Mouse (Mus musculus): Measurements from ENCODE around the gene Ring1. TPM values are rescaled to one million over a fixed set of nuclear protein-coding genes. Genes with fewer than 3 reads are reported as not detected.

The Ring1 gene
- 12.5 and 18.5 TPM in 2 replicates for polyA plus RNA-seq (2012; rRNA removed)

GRCm38 (mm10) chr17:34024317-34024821, at the start of gene Ring1:
Ring1 (minus strand) TSS chr17:34024680.

GRCm38 (mm10) chr17:34038878-34039561, 14.5 kb upstream of the Ring1 start, which contains the start of gene Col11a2:
Col11a2 (plus strand) TSS chr17:34039437.

GRCm38 (mm10) chr17:34031465-34032173, 7.1 kb upstream of the Ring1 start, which contains the start of the genes Slc39a7 and Rxrb:
Slc39a7 (minus strand) TSS chr17:34031682.
Rxrb (plus strand) TSS chr17:34031812.

GRCm38 (mm10) chr17:34027656-34028223, 3.3 kb upstream of the Ring1 start, which contains the start of gene H2-Ke6:
H2-Ke6 (minus strand) TSS chr17:34028060.

DNA sequence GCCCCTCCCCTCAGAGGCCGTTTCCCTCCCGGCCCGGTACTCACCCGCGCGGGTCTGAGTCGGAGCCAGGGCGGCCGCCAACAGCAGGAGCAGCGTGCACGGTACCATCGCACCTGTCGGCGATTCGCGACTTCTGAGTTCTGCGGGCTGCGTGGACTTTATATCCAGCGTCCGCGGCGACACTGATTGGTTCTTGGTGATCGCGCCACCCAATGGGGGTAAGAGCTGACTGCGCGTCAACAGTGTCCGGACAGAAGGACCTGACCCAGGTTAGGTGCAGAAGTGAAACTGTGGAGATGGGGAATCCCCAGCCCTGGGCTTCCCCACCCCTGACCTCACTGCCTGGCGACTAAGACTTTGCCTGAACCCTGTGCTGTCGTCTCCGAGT, 24.3 kb downstream of the Ring1 start, which contains the start of gene H2-K1:
TSS of gene H2-K1 (minus strand) at position 198 of the 388 bp plus-strand sequence.

Other genes starting within 250 kb of the Ring1 start
- 51.8 and 56.4 TPM in 2 replicates for gene Angptl4, start 242.8 kb downstream of the Ring1 start, polyA plus RNA-seq (2012; rRNA removed)
- 15.8 and 17.2 TPM in 2 replicates for gene Kank3, start 214.2 kb downstream of the Ring1 start, polyA plus RNA-seq (2012; rRNA removed)
- gene Rps28, start 200.1 kb downstream of the Ring1 start, polyA plus RNA-seq (2012; rRNA removed) = 624 and 816 TPM in 2 replicates
- gene Ndufa7, start 200.1 kb downstream of the Ring1 start, polyA plus RNA-seq (2012; rRNA removed) = 189 and 197 TPM in 2 replicates
- 8.3 and 9.0 TPM in 2 replicates for gene Cd320, start 181.6 kb downstream of the Ring1 start, polyA plus RNA-seq (2012; rRNA removed)
- gene Gm7029, start 150.8 kb downstream of the Ring1 start, polyA plus RNA-seq (2012; rRNA removed) = not detected in 2 replicates
- gene Kifc1, start 134.0 kb downstream of the Ring1 start, polyA plus RNA-seq (2012; rRNA removed) = 19.2 and 21.8 TPM in 2 replicates
- 0.63 and 0.78 TPM in 2 replicates for gene Platr17, start 119.5 kb downstream of the Ring1 start, polyA plus RNA-seq (2012; rRNA removed)
- gene Daxx, start 115.3 kb downstream of the Ring1 start, polyA plus RNA-seq (2012; rRNA removed) = 17.5 and 19.5 TPM in 2 replicates
- 19.7 and 21.7 TPM in 2 replicates for gene Tapbp, start 108.8 kb downstream of the Ring1 start, polyA plus RNA-seq (2012; rRNA removed)
- 11.4 and 11.9 TPM in 2 replicates for gene Zbtb22, start 108.8 kb downstream of the Ring1 start, polyA plus RNA-seq (2012; rRNA removed)
- 21.4 and 28.9 TPM in 2 replicates for gene Rgl2, start 95.1 kb downstream of the Ring1 start, polyA plus RNA-seq (2012; rRNA removed)
- gene Pfdn6, start 84.3 kb downstream of the Ring1 start, polyA plus RNA-seq (2012; rRNA removed) = 45.7 and 46.0 TPM in 2 replicates
- gene Wdr46, start 84.0 kb downstream of the Ring1 start, polyA plus RNA-seq (2012; rRNA removed) = 11.8 and 12.7 TPM in 2 replicates
- gene B3galt4, start 73.2 kb downstream of the Ring1 start, polyA plus RNA-seq (2012; rRNA removed) = 1.4 and 1.9 TPM in 2 replicates
- 15.0 and 17.0 TPM in 2 replicates for gene Vps52, start 68.9 kb downstream of the Ring1 start, polyA plus RNA-seq (2012; rRNA removed)
- gene Rps18, start 68.7 kb downstream of the Ring1 start, polyA plus RNA-seq (2012; rRNA removed) = 1,178 and 1,295 TPM in 2 replicates
- gene H2-K1, start 24.3 kb downstream of the Ring1 start, polyA plus RNA-seq (2012; rRNA removed) = 340 and 427 TPM in 2 replicates
- 51.8 and 62.7 TPM in 2 replicates for gene H2-Ke6, start 3.4 kb upstream of the Ring1 start, polyA plus RNA-seq (2012; rRNA removed)
- 42.7 and 48.3 TPM in 2 replicates for gene Slc39a7, start 7.0 kb upstream of the Ring1 start, polyA plus RNA-seq (2012; rRNA removed)
- gene Rxrb, start 7.1 kb upstream of the Ring1 start, polyA plus RNA-seq (2012; rRNA removed) = 18.5 and 21.0 TPM in 2 replicates
- gene Col11a2, start 14.8 kb upstream of the Ring1 start, polyA plus RNA-seq (2012; rRNA removed) = 0.48 and 0.67 TPM in 2 replicates
- 0.81 and 1.1 TPM in 2 replicates for gene H2-Oa, start 67.7 kb upstream of the Ring1 start, polyA plus RNA-seq (2012; rRNA removed)
- 4.5 and 5.3 TPM in 2 replicates for gene H2-DMa, start 94.9 kb upstream of the Ring1 start, polyA plus RNA-seq (2012; rRNA removed)
- 45.0 and 46.4 TPM in 2 replicates for gene Brd2, start 98.0 kb upstream of the Ring1 start, polyA plus RNA-seq (2012; rRNA removed)
- 0.83 and 0.86 TPM in 2 replicates for gene H2-DMb2, start 118.6 kb upstream of the Ring1 start, polyA plus RNA-seq (2012; rRNA removed)
- gene H2-DMb1, start 128.4 kb upstream of the Ring1 start, polyA plus RNA-seq (2012; rRNA removed) = 2.5 and 2.6 TPM in 2 replicates
- 8.9 and 10.8 TPM in 2 replicates for gene Tap1, start 162.9 kb upstream of the Ring1 start, polyA plus RNA-seq (2012; rRNA removed)
- 14.2 and 19.7 TPM in 2 replicates for gene Psmb9, start 163.1 kb upstream of the Ring1 start, polyA plus RNA-seq (2012; rRNA removed)
- 26.6 and 37.5 TPM in 2 replicates for gene Psmb8, start 173.0 kb upstream of the Ring1 start, polyA plus RNA-seq (2012; rRNA removed)
- gene Tap2, start 178.8 kb upstream of the Ring1 start, polyA plus RNA-seq (2012; rRNA removed) = 7.1 and 7.6 TPM in 2 replicates
- gene H2-Ob, start 214.2 kb upstream of the Ring1 start, polyA plus RNA-seq (2012; rRNA removed) = 2.0 and 2.7 TPM in 2 replicates
- gene H2-Ab1, start 233.0 kb upstream of the Ring1 start, polyA plus RNA-seq (2012; rRNA removed) = 10.6 and 13.2 TPM in 2 replicates

Data from liver, embryonic 18 days (tissue).